Mouse (Mus musculus): ENCODE results near the gene Pom121. TPM values are rescaled to one million over a fixed set of nuclear protein-coding genes. Genes with fewer than 3 reads are reported as not detected.

Pom121 gene
- polyA plus RNA-seq, 1 experiment from 2014 or later: 10.6 TPM

DNA sequence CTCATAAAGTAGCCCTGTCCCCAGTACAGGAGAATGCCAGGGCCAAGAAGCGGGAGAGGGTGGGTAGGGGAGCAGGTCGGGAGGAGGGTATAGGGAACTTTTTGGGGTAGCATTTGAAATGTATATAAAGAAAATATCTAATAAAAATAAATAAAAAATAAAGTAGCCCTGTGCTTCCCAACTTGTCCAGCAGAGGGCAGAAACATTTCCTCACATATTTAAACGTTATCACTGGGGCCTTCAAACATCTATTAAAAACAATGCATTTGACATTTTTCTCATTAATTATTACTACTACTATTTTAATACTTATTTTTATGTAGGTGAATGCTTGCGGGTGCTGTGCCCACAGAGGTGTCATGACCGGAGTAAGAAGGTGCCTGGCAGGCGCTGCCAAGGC lies 26.5 kb downstream of the Pom121 start:
- no peak overlapping the region for H3K27ac ChIP-seq
- no peaks in the 10 kb centered on the region for H3K27me3 ChIP-seq (replicated peaks)
- 56% methylated on average over 6 of the region's 6 CpGs for WGBS
- no peaks in the 10 kb centered on the region for H3K9me3 ChIP-seq
- H3K4me1 ChIP-seq (replicated peaks): peaks cover 9% of the 10 kb centered on the region
- no peak for ATAC-seq
- H3K36me3 ChIP-seq: peaks cover 7% of the 10 kb centered on the region; the same call in 1 of the 2 replicates
- no peak overlapping the region for H3K4me3 ChIP-seq (replicated peaks)
- H3K9ac ChIP-seq: no peak overlapping the region
- no peak overlapping the region for H3K4me2 ChIP-seq (replicated peaks)

DNA sequence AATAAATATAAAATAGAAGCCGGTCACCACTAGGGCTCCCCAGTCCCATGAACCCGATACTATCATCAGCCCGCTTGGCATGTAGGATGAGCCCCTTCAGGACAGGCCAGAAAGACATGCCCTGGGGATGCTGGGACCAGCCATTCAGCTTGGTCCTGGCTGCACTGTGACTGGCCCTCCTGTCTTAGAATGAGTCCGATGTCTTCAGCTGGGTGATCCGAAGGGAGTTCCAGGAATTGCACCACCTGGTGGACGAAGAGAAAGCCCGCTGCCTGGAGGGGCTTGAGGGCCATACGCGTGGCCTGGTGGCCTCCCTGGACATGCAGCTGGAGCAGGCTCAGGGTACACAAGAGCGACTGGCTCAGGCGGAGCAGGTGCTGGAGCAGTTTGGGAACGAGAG lies 30.8 kb downstream of the Pom121 start:
- Histone ChIP-seq H3K9ac (no peak overlapping the region), H3K9me3 (no peaks in the 10 kb centered on the region), H3K27ac (no peak overlapping the region), H3K4me2 (replicated peaks) (no peak overlapping the region), H3K4me3 (replicated peaks) (no peak overlapping the region), H3K4me1 (replicated peaks) (no peaks in the 10 kb centered on the region), H3K27me3 (replicated peaks) (no peaks in the 10 kb centered on the region), H3K36me3 (no peaks in the 10 kb centered on the region)
- ATAC-seq: no peak
- WGBS: 32% methylated on average over 12 of the region's 12 CpGs

DNA sequence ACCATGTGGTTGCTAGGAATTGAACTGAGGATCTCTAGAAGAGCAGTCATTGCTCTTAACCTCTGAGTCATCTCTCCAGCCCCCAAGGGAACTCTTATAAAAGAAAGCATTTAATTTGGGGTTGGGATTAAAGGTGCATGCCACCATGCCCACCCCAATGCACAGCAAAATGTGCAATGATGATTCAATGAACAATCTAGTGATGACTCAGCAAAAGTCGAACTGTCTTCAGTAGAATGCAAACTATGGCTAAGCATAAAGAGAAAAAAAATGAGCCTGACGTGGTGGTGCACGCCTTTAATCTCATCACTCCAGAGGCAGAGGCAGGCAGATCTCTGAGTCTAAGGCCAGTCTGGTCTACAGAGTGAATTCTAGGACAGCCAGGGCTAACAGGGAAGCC lies 31.8 kb downstream of the Pom121 start:
- 78% methylated on average over 3 of the region's 3 CpGs for WGBS
- Histone ChIP-seq H3K9ac (no peak overlapping the region), H3K4me3 (replicated peaks) (no peak overlapping the region), H3K9me3 (no peaks in the 10 kb centered on the region), H3K36me3 (no peaks in the 10 kb centered on the region), H3K4me1 (replicated peaks) (no peaks in the 10 kb centered on the region), H3K27me3 (replicated peaks) (no peaks in the 10 kb centered on the region), H3K27ac (no peak overlapping the region), H3K4me2 (replicated peaks) (no peak overlapping the region)
- ATAC-seq: no peak

DNA sequence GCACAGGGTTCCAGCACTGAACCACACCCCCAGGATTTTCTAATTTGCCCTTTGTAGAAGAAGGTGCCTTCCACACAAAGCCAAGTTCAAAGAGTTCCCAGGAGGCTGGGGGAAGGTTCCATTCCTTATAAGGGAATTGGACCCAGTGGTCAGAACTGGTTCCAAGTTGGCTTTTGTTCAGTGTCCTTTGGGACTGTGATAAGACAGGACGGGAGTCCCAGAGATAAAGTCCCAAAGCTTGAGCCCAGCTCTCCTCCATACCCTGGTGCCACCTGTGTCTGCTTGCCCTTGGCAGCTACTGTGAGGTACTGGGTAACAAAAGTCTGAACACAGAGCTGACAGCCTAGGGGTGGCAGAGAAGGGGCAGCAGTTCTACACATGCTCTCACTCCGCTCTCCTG lies 34.6 kb downstream of the Pom121 start:
- H3K4me3 ChIP-seq (replicated peaks): no peak overlapping the region
- no peaks in the 10 kb centered on the region for H3K4me1 ChIP-seq (replicated peaks)
- H3K4me2 ChIP-seq (replicated peaks): no peak overlapping the region
- no peak overlapping the region for H3K9ac ChIP-seq
- no peak for ATAC-seq
- H3K9me3 ChIP-seq: no peaks in the 10 kb centered on the region
- no peak overlapping the region for H3K27ac ChIP-seq
- H3K27me3 ChIP-seq (replicated peaks): no peaks in the 10 kb centered on the region
- no peaks in the 10 kb centered on the region for H3K36me3 ChIP-seq
- WGBS: 89% methylated on average over 2 of the region's 2 CpGs

DNA sequence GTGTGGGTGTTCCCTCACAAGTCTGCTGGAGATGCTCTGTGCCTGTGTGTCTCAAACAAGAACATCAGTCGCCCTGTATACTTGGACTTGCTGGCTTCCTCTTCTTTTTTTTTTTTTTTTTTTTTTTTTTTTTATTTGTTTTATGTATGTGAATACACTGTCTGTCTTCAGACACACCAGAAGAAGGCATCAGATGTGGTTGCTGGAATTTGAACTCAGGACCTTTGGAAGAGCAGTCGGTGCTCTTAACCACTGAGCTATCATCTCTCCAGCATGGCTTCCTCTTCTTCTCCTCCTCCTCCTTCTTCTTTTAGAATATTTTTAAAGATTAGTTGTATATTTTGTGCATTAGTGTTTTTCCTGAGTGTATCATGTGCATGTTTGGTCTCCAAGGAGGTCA lies 36.8 kb downstream of the Pom121 start:
- H3K36me3 ChIP-seq: no peaks in the 10 kb centered on the region
- no peak overlapping the region for H3K27ac ChIP-seq
- ATAC-seq: no peak
- H3K4me3 ChIP-seq (replicated peaks): no peak overlapping the region
- WGBS: 76% methylated on average over 2 of the region's 2 CpGs
- no peak overlapping the region for H3K9ac ChIP-seq
- H3K4me1 ChIP-seq (replicated peaks): no peaks in the 10 kb centered on the region
- H3K4me2 ChIP-seq (replicated peaks): no peak overlapping the region
- H3K9me3 ChIP-seq: no peaks in the 10 kb centered on the region
- H3K27me3 ChIP-seq (replicated peaks): peaks cover 11% of the 10 kb centered on the region

DNA sequence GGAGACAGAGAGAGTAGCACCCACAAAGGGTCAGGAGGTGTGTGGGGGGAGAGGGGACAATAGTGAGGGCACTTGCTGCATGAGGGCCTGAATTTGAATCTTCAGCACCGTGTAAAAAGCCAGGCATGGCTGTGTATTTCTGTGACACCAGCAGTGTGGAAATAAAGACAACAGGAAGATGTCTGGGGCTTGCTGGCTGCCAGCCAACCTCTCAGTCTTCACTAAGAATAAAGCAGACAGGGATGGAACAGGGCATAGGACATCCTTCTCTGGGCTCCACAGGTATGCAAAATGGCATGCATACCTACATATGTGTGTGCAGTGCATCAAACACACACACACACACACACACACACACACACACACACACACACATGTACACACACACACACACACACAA lies 38.3 kb downstream of the Pom121 start:
- peaks cover 11% of the 10 kb centered on the region for H3K27me3 ChIP-seq (replicated peaks)
- no peak overlapping the region for H3K27ac ChIP-seq
- H3K36me3 ChIP-seq: no peaks in the 10 kb centered on the region
- no peak overlapping the region for H3K4me2 ChIP-seq (replicated peaks)
- 27% methylated on average over 1 of the region's 1 CpGs for WGBS
- H3K4me1 ChIP-seq (replicated peaks): no peaks in the 10 kb centered on the region
- no peak overlapping the region for H3K4me3 ChIP-seq (replicated peaks)
- H3K9ac ChIP-seq: no peak overlapping the region
- no peaks in the 10 kb centered on the region for H3K9me3 ChIP-seq
- ATAC-seq: no peak

DNA sequence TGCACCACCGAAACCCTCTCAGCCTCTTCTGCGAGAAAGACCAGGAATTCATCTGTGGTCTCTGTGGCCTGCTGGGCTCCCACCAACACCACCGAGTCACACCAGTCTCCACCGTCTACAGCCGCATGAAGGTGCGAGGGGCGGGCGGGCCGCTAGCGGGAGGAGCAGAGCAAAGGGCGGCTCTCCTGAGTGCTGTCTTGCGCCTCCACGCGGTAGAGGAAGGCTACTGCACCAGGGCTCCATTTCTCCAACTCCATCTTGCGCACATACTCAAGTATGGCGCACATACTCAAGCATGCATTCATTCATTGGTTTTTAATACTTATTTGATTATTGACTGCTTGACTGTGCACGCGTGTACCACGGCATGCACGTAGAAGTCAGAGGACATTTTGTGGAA lies 40.8 kb downstream of the Pom121 start:
- no peak for ATAC-seq
- Histone ChIP-seq H3K27ac (no peak overlapping the region), H3K27me3 (replicated peaks) (peaks cover 11% of the 10 kb centered on the region), H3K9me3 (no peaks in the 10 kb centered on the region), H3K4me3 (replicated peaks) (no peak overlapping the region), H3K4me2 (replicated peaks) (no peak overlapping the region), H3K9ac (no peak overlapping the region), H3K36me3 (no peaks in the 10 kb centered on the region), H3K4me1 (replicated peaks) (no peaks in the 10 kb centered on the region)
- WGBS: 15% methylated on average over 20 of the region's 20 CpGs

DNA sequence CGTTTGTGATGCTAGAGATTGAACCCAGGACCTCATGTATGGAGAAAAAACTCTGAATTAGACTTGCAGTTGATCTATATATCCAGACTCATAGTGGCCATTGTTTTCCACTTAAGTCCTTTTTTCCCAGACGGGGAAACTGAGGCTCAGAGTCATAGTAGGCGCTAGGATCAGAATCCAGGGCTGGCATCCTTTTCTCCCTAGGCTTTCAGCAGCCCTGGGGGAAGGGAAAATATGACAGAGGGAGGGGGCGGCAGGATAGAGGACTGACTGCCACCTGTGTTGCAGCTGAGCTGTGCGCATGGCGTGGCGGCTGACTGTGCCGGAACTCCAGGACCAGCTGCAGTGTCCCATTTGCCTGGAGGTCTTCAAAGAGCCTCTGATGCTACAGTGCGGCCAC lies 41.4 kb downstream of the Pom121 start, which contains the start of gene Trim50:
TSS of gene Trim50 (plus strand) at position 301 of the 400 bp plus-strand sequence.
- Histone ChIP-seq H3K4me2 (replicated peaks) (no peak within 1 kb of the TSS), H3K36me3 (no peaks in the 10 kb centered on the region), H3K27me3 (replicated peaks) (peaks cover 11% of the 10 kb centered on the region), H3K4me1 (replicated peaks) (no peaks in the 10 kb centered on the region), H3K9ac (no peak within 1 kb of the TSS), H3K27ac (no peak within 1 kb of the TSS), H3K4me3 (replicated peaks) (no peak within 1 kb of the TSS), H3K9me3 (no peaks in the 10 kb centered on the region)
- no peak; the same call in 1 of the 2 replicates for ATAC-seq
- 61% methylated on average over 9 of the region's 9 CpGs for WGBS

DNA sequence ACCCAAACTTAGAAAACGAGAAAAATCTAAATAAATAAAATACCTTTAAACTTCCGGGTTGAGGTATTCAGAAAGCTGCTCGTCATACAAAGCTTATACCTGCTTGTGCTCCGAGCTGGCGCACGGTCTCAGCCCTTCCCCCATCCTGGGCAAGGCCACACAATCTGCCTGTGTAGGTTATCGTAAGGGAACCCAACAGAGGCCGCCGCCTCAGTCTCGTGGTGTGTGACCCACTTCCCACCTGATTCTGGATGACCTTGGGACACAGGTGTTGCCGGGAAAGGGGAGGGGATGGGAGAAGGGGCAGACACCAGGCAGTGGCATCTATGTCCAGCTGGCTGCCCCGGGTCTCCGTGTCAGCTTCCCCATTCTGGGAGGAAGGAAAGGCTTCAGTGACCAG lies 42.7 kb downstream of the Pom121 start:
- Histone ChIP-seq H3K36me3 (no peaks in the 10 kb centered on the region), H3K4me3 (replicated peaks) (no peak overlapping the region), H3K9me3 (no peaks in the 10 kb centered on the region), H3K27me3 (replicated peaks) (peaks cover 11% of the 10 kb centered on the region), H3K27ac (no peak overlapping the region), H3K9ac (no peak overlapping the region), H3K4me1 (replicated peaks) (no peaks in the 10 kb centered on the region), H3K4me2 (replicated peaks) (no peak overlapping the region)
- WGBS: 74% methylated on average over 13 of the region's 13 CpGs
- no peak; the same call in 1 of the 2 replicates for ATAC-seq

DNA sequence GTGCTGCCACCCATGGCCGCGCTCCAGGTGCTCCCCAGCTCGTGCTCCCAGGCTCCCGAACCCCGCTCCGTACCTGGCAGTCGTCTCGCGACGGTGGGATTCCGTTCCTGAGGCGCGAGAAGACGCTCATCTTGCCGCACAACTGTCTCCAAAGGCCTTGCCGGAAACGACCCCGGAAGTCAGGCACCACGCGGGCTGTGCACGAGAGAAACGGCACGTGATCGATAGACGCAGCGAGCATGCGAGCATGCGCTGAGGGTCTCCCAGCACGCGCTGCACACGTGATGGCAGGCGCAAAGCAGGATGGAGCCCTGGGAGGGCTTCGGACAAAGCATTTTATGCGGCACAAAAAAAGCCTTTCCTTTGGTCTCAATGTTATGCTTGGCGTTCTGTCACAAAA lies 44.5 kb downstream of the Pom121 start, which contains the start of gene Fkbp6:
TSS of gene Fkbp6 (minus strand) at position 183 of the 400 bp plus-strand sequence.
- Histone ChIP-seq H3K27ac (no peak within 1 kb of the TSS), H3K4me1 (replicated peaks) (no peaks in the 10 kb centered on the region), H3K9me3 (no peaks in the 10 kb centered on the region), H3K27me3 (replicated peaks) (peaks cover 11% of the 10 kb centered on the region), H3K4me3 (replicated peaks) (no peak within 1 kb of the TSS), H3K4me2 (replicated peaks) (no peak within 1 kb of the TSS), H3K9ac (no peak within 1 kb of the TSS), H3K36me3 (no peaks in the 10 kb centered on the region)
- no peak for ATAC-seq
- WGBS: 89% methylated on average over 35 of the region's 35 CpGs

DNA sequence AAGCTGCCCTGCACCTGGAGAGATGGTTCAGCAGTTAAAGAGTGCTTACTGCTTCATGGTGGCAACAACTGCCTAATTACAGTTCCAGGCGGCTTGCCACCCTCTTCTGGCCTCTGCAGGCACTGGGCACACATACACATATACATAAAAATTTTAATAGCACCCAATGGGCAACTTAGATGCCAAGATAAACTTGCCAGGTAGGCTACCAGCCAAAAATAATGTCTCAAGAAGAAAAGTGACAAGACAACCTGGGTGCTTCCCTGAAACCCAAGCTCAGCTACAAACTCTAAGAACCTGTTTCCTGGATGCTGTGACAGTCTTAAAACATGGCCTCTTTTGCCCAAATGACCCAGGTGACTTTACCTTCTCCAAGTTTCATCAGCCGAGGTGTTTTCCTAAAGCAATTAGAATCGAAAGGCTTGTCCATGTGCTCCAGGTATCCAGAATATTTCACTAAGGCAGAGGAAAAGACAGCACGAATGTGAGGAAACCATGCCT lies 46.8 kb downstream of the Pom121 start:
- no peak overlapping the region for H3K27ac ChIP-seq
- no peak overlapping the region for H3K4me3 ChIP-seq (replicated peaks)
- H3K9ac ChIP-seq: no peak overlapping the region
- H3K27me3 ChIP-seq (replicated peaks): no peaks in the 10 kb centered on the region
- no peak for ATAC-seq
- H3K9me3 ChIP-seq: no peaks in the 10 kb centered on the region
- 66% methylated on average over 4 of the region's 4 CpGs for WGBS
- no peaks in the 10 kb centered on the region for H3K36me3 ChIP-seq
- H3K4me2 ChIP-seq (replicated peaks): no peak overlapping the region
- H3K4me1 ChIP-seq (replicated peaks): no peaks in the 10 kb centered on the region

DNA sequence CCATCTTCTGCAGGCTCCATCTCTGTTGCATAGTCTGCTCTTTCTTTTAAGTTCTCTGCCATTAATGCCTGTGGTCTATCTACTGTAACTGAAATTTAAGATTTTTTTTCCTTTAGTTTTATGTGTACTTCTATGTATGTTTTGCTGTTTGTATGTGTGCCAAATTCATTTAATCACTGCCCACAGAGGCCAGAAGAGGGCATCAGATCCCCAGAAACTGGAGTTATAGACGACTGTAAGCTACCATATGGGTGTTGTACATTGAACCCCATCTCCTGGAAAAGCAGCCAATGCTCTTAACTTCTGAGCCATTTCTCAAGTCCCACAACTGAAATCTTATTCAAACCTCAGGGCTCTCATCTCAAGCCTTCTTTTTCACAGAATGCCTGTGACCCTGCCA lies 47.9 kb downstream of the Pom121 start:
- H3K4me1 ChIP-seq (replicated peaks): no peaks in the 10 kb centered on the region
- ATAC-seq: no peak
- no peaks in the 10 kb centered on the region for H3K27me3 ChIP-seq (replicated peaks)
- H3K27ac ChIP-seq: no peak overlapping the region
- 9% methylated on average over 1 of the region's 1 CpGs for WGBS
- no peak overlapping the region for H3K9ac ChIP-seq
- no peaks in the 10 kb centered on the region for H3K9me3 ChIP-seq
- no peak overlapping the region for H3K4me3 ChIP-seq (replicated peaks)
- H3K36me3 ChIP-seq: no peaks in the 10 kb centered on the region
- H3K4me2 ChIP-seq (replicated peaks): no peak overlapping the region

DNA sequence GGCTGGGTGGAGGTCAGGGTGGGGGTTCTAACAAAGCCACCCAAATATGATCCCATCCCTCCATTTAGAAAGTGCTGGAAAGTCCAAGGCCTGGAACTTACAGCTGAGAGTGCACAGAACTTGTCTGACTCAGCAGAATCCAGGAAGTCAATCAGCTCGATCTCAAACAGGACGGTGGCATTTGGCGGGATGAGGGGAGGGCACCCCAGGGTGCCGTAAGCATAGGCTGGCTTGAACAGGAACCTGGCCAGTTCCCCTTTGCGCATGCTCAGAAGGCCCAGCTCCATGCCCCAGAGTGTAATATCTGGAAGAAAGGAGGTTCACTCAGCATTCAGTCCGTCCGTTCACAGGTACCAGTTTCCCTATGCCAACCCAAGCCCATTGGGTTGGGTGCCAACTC lies 48.4 kb downstream of the Pom121 start:
- no peaks in the 10 kb centered on the region for H3K36me3 ChIP-seq
- 74% methylated on average over 7 of the region's 7 CpGs for WGBS
- H3K9ac ChIP-seq: no peak overlapping the region
- H3K4me3 ChIP-seq (replicated peaks): no peak overlapping the region
- ATAC-seq: no peak
- H3K9me3 ChIP-seq: no peaks in the 10 kb centered on the region
- no peaks in the 10 kb centered on the region for H3K4me1 ChIP-seq (replicated peaks)
- no peak overlapping the region for H3K27ac ChIP-seq
- no peak overlapping the region for H3K4me2 ChIP-seq (replicated peaks)
- H3K27me3 ChIP-seq (replicated peaks): no peaks in the 10 kb centered on the region
